Mouse (Mus musculus) lung, postnatal 0 days (tissue): ENCODE measurements at regions not wholly inside any gene's neighbourhood (a gene's known extent, or its start where the extent isn't known, plus 50 kb on each side); places are given as distances from the start of the nearest gene placed in this dataset.

Source experiments
- ATAC-seq: fragments of 200-750 bp; cut with Nextera tagmentation; 2 replicates; pipeline ENCODE4 v1.8.0; 2017; ENCODE audit warnings: moderate library complexity
- DNase-seq: peaks from one replicate; pipeline ENCODE4 v3.0.0-alpha.2; 2016; ENCODE audit warnings: low spot score
- H3K27ac ChIP-seq: fragments of 300-500 bp; sonication (generic); 2 replicates; pipeline ENCODE4 v1.5.1; 2014; ENCODE audit warnings: antibody characterized with exemption, mild to moderate bottlenecking, low read length, mixed read lengths
- H3K27me3 ChIP-seq: fragments of 300-500 bp; sonication (generic); replicated peaks from 2 replicates; pipeline ENCODE4 v1.6.1; 2014; ENCODE audit warnings: low read length, mixed read lengths; ENCODE audit not compliant: insufficient read depth
- H3K36me3 ChIP-seq: fragments of 300-500 bp; sonication (generic); 2 replicates; pipeline ENCODE4 v1.6.1; 2014; ENCODE audit warnings: low read length, mixed read lengths; ENCODE audit not compliant: insufficient read depth
- H3K4me1 ChIP-seq: fragments of 300-500 bp; sonication (generic); 2 replicates; pipeline ENCODE4 v1.6.1; 2014; ENCODE audit warnings: antibody characterized with exemption, low read depth, low read length, mixed read lengths; ENCODE audit not compliant: insufficient read depth
- H3K4me2 ChIP-seq: fragments of 300-500 bp; sonication (generic); replicated peaks from 2 replicates; pipeline ENCODE4 v1.6.1; 2014; ENCODE audit warnings: low read depth, mild to moderate bottlenecking, low read length, moderate library complexity, mixed read lengths
- H3K4me3 ChIP-seq: fragments of 300-500 bp; sonication (generic); 2 replicates; pipeline ENCODE4 v1.5.1; 2014; ENCODE audit warnings: low read depth, low read length
- H3K9ac ChIP-seq: fragments of 300-500 bp; sonication (generic); replicated peaks from 2 replicates; pipeline ENCODE4 v1.6.1; 2014; ENCODE audit warnings: low read depth, mild to moderate bottlenecking
- H3K9me3 ChIP-seq: fragments of 300-500 bp; sonication (generic); 2 replicates; pipeline ENCODE4 v1.6.1; 2016; ENCODE audit warnings: low read length, mixed read lengths
- CTCF ChIP-seq: IDR thresholded peaks from 2 replicates; pipeline ENCODE4 v1.5.1; 2016; ENCODE audit warnings: antibody characterized with exemption, mild to moderate bottlenecking
- EP300 ChIP-seq: IDR thresholded peaks from 2 replicates; pipeline ENCODE4 v1.6.1; 2016; ENCODE audit warnings: antibody characterized with exemption, mild to moderate bottlenecking, control low read depth
- WGBS: fragments of 180-500 bp; shearing (Covaris S2); extraction: QIAGEN DNeasy Blood & Tissue Kit; methylation state at CpG from one replicate; pipeline ENCODE4 v1.1.7; 2014; 5-methylcytosine and 5-hydroxymethylcytosine counted together

DNA sequence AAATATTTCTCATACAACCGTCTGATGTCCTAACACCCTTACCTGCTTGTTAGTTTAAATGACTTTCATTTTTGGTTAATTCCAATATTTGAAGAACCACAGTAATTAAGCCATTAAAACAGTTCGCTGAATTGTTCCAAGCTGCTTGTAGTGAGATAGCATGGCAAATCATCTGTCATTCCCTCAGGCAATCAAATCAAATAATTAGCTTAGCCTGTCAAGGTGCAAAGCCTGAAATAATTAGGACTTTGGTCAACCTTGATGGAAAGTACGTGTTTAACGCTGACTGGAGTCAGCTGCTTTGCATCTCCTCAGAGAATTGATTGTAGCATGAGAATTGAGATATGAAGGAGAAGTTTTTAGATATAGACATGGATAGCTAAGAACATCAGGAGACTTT is 220.2 kb upstream of the Pdcd1 start:
- H3K9ac ChIP-seq, result no peak overlapping the region
- 89% methylated on average over 4 of the region's 4 CpGs for WGBS
- no peaks in the 10 kb centered on the region for H3K9me3 ChIP-seq
- DNase-seq (no peak), ATAC-seq (no peak)
- no peak overlapping the region for H3K4me2 ChIP-seq
- no peaks in the 10 kb centered on the region for H3K4me1 ChIP-seq
- no peaks in the 10 kb centered on the region for H3K27me3 ChIP-seq
- no peak for TF ChIP-seq CTCF
- no peak for TF ChIP-seq EP300
- H3K36me3 ChIP-seq, result no peaks in the 10 kb centered on the region
- no peak overlapping the region for H3K4me3 ChIP-seq
- no peak overlapping the region for H3K27ac ChIP-seq

DNA sequence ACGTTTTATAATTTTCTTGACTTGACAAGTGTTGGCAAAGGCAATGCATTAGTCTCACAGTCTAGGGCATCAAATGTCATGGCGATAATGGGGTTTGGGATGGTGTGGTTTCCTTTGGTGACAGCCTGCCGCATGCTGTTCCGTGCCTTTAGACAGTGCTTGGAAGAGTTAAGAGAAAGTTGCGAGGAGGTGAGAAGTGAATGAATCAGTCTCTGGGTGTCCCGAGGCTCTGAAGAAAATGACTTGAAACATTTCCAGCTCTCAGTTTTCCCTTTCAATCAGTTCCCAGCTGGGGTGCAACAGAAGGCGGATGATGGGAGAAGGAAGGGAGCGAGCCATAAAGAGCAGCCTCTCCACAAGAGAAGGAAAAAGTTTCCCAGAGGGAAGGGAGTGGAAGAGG is 211.0 kb upstream of the Pdcd1 start:
- Histone ChIP-seq H3K4me3 (no peak overlapping the region), H3K9ac (no peak overlapping the region), H3K4me1 (no peaks in the 10 kb centered on the region), H3K36me3 (no peaks in the 10 kb centered on the region), H3K9me3 (no peaks in the 10 kb centered on the region), H3K4me2 (peak overlapping the region; percentile 35; the same call in 1 of the 2 replicates), H3K27ac (no peak overlapping the region), H3K27me3 (no peaks in the 10 kb centered on the region)
- TF ChIP-seq CTCF (no peak), EP300 (no peak)
- ATAC-seq, result no peak; the same call in 1 of the 2 replicates
- DNase-seq, result peak; percentile 10
- 37% methylated on average over 8 of the region's 8 CpGs for WGBS

DNA sequence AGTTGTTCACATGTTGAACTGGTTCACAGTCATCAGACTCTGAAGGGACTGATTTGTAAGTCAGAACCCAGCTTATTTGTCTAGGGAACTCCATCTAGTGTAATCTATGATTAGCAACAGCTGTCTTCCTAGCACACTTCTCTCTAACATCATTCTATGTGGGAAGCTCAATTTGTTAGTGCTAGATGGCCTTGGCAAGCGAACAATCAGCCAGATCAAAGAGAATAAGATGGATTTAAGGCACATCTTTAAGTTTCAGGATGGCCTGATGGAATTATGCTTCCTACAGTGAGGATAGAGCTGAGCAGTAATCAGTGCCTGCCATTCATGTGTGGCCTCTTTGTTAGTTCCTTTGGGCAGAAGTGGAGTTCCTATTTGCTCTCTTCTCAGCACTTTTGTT is 183.1 kb upstream of the Pdcd1 start:
- no peak overlapping the region for H3K27ac ChIP-seq
- H3K27me3 ChIP-seq, result no peaks in the 10 kb centered on the region
- H3K4me1 ChIP-seq, result no peaks in the 10 kb centered on the region
- no peak overlapping the region for H3K9ac ChIP-seq
- no peaks in the 10 kb centered on the region for H3K36me3 ChIP-seq
- WGBS, result 21% methylated on average over 1 of the region's 1 CpGs
- no peaks in the 10 kb centered on the region for H3K9me3 ChIP-seq
- H3K4me2 ChIP-seq, result no peak overlapping the region
- no peak for TF ChIP-seq CTCF
- no peak overlapping the region for H3K4me3 ChIP-seq
- ATAC-seq (no peak), DNase-seq (no peak)

DNA sequence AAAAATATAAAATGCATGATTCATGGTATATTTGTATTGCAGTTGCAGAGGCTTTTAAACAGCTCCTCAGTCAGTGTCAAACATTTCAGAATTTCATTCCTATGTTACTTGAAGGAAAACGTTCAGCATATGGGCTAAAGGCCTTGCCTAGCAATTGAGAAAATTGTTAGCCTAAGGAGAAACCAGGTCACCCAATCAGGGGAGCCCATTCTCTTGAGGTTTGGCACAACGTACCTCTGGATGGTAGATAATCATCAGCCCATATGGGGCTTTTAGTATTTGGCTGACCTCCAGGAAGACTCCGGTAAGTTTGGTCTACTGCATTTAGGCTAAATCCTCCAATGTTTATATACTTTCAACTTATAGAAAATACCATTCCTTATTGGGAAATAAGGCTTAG is 168.7 kb upstream of the Pdcd1 start:
- H3K27me3 ChIP-seq, result no peaks in the 10 kb centered on the region
- DNase-seq (no peak), ATAC-seq (no peak)
- H3K36me3 ChIP-seq, result no peaks in the 10 kb centered on the region
- H3K9ac ChIP-seq, result no peak overlapping the region
- H3K9me3 ChIP-seq, result no peaks in the 10 kb centered on the region
- H3K4me2 ChIP-seq, result no peak overlapping the region
- no peak overlapping the region for H3K4me3 ChIP-seq
- no peaks in the 10 kb centered on the region for H3K4me1 ChIP-seq
- TF ChIP-seq CTCF, result no peak
- no peak for TF ChIP-seq EP300
- WGBS, result 19% methylated on average over 3 of the region's 3 CpGs
- H3K27ac ChIP-seq, result no peak overlapping the region

DNA sequence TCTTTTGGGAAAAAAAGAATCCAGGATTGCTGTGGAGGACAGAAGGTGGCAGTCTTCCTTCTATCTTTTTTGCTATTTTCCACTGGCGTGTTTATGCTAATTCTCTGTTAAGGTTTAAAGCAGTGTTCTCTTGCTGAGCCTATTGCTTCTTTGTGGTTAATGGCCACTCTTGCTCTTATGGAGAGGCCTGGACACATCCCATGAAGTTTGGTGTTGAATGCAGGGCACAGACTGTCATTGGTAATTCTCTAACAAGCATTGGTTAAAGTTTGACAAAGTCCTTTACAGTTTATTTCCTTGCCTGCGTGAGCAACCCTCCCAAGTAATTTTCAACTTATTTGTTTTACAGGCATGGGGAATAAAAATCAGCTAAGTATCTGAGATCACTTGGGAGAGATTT is 165.1 kb upstream of the Pdcd1 start:
- H3K27ac ChIP-seq, result no peak overlapping the region
- no peaks in the 10 kb centered on the region for H3K27me3 ChIP-seq
- 70% methylated on average over 2 of the region's 2 CpGs for WGBS
- DNase-seq, result no peak
- no peaks in the 10 kb centered on the region for H3K9me3 ChIP-seq
- ATAC-seq, result no peak
- no peak overlapping the region for H3K9ac ChIP-seq
- no peaks in the 10 kb centered on the region for H3K4me1 ChIP-seq
- no peaks in the 10 kb centered on the region for H3K36me3 ChIP-seq
- no peak overlapping the region for H3K4me2 ChIP-seq
- TF ChIP-seq EP300, result no peak
- TF ChIP-seq CTCF, result no peak
- H3K4me3 ChIP-seq, result no peak overlapping the region

DNA sequence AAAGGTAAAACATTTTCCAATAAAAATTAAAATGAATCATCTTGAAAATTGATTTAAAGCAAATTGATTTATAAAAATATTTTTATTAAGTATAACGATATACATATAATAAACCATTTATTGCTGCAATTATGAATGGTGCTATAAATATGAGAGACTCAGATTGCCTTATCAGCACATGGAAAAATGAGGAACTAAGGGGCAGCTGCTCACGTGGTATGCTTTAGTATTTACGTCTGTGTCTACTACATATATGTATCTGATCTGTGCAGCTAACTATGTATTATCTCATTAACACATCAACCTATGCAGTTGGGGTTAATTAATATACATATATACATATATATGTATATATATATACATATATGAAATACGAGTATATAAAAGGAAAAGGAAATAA is 156.6 kb upstream of the Pdcd1 start:
- no peak for ATAC-seq
- H3K9ac ChIP-seq, result no peak overlapping the region
- H3K36me3 ChIP-seq, result no peaks in the 10 kb centered on the region
- H3K4me3 ChIP-seq, result no peak overlapping the region
- H3K4me1 ChIP-seq, result no peaks in the 10 kb centered on the region
- TF ChIP-seq EP300 (no peak), CTCF (no peak)
- H3K9me3 ChIP-seq, result no peaks in the 10 kb centered on the region
- H3K27ac ChIP-seq, result no peak overlapping the region
- 73% methylated on average over 4 of the region's 4 CpGs for WGBS
- no peak for DNase-seq
- no peaks in the 10 kb centered on the region for H3K27me3 ChIP-seq
- no peak overlapping the region for H3K4me2 ChIP-seq

DNA sequence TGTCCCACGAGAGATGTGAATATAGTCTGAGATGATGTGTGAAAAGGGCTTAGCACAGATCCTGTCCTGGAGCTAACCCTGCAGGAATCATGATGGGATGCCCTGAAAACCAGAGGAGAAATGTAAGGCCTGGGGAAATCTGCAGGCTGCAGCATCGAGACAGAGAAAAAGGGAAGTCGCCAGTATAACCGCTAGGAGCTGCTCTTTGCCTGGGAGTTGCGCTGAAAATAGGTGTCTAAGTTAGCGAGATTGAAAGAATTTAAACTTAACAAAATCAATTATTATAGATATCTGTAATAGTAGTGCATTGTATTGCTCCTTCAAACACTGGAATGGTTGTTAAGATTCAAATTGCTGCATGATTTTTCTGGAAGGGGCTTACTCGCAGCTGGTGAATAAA is 155.5 kb upstream of the Pdcd1 start:
- no peak overlapping the region for H3K9ac ChIP-seq
- no peak overlapping the region for H3K27ac ChIP-seq
- H3K4me2 ChIP-seq, result no peak overlapping the region
- no peak overlapping the region for H3K4me3 ChIP-seq
- no peaks in the 10 kb centered on the region for H3K4me1 ChIP-seq
- no peak for ATAC-seq
- WGBS, result 82% methylated on average over 7 of the region's 7 CpGs
- no peaks in the 10 kb centered on the region for H3K9me3 ChIP-seq
- H3K36me3 ChIP-seq, result no peaks in the 10 kb centered on the region
- H3K27me3 ChIP-seq, result no peaks in the 10 kb centered on the region
- TF ChIP-seq CTCF, result no peak
- TF ChIP-seq EP300, result no peak
- no peak for DNase-seq
